Mouse (Mus musculus) liver, embryonic 14 days (tissue): ENCODE results near the gene Fblim1. TPM values are rescaled to one million over a fixed set of nuclear protein-coding genes. Genes with fewer than 3 reads are reported as not detected.

Source experiments
- polyA plus RNA-seq: library from polyadenylated mRNA; depleted of rRNA; stranded (reverse); fragments of >200 nt; gene quantifications from 2 replicates; pipeline ENCODE4 v1.2.3, GENCODE M21; 2012; rRNA removed

The Fblim1 gene
- 1.1 and 1.2 TPM in 2 replicates for polyA plus RNA-seq

GRCm38 (mm10) chr4:141605861-141606260 is at the start of gene Fblim1:
Gene Fblim1, minus strand, starts transcription at chr4:141606096.

GRCm38 (mm10) chr4:141623666-141624065 is 17.8 kb upstream of the Fblim1 start, which contains the start of gene Slc25a34:
Gene Slc25a34, minus strand, starts transcription at chr4:141623821.

GRCm38 (mm10) chr4:141618565-141619243 is 12.8 kb upstream of the Fblim1 start, which contains the start of gene Tmem82:
Gene Tmem82, minus strand, starts transcription at chr4:141618633.

GRCm38 (mm10) chr4:141538408-141539212 is 67.3 kb downstream of the Fblim1 start, which contains the start of gene Spen:
Gene Spen, minus strand, starts transcription at chr4:141538597.

Other genes with a start within 250 kb of the Fblim1 start
- 0.02 and 0.07 TPM in 2 replicates for gene Fam131c, start 237.9 kb downstream of the Fblim1 start, polyA plus RNA-seq
- 0.01 TPM in 1 of 2 replicates, not detected in the other for gene Clcnka, start 207.4 kb downstream of the Fblim1 start, polyA plus RNA-seq
- gene Clcnkb, start 190.1 kb downstream of the Fblim1 start, polyA plus RNA-seq: not detected in 2 replicates
- gene Hspb7, start 185.3 kb downstream of the Fblim1 start, polyA plus RNA-seq: 0.05 and 0.17 TPM in 2 replicates
- gene Srarp, start 170.0 kb downstream of the Fblim1 start, polyA plus RNA-seq: not detected in 2 replicates
- 8.0 and 8.6 TPM in 2 replicates for gene Zbtb17, start 161.4 kb downstream of the Fblim1 start, polyA plus RNA-seq
- 3.2 and 4.0 TPM in 2 replicates for gene Spen, start 67.5 kb downstream of the Fblim1 start, polyA plus RNA-seq
- gene Tmem82, start 12.5 kb upstream of the Fblim1 start, polyA plus RNA-seq: 2.1 and 2.4 TPM in 2 replicates
- gene Slc25a34, start 17.7 kb upstream of the Fblim1 start, polyA plus RNA-seq: 0.02 and 0.07 TPM in 2 replicates
- gene Plekhm2, start 58.8 kb upstream of the Fblim1 start, polyA plus RNA-seq: 3.4 and 3.9 TPM in 2 replicates
- gene Rsc1a1, start 79.5 kb upstream of the Fblim1 start, polyA plus RNA-seq: 2.3 and 3.8 TPM in 2 replicates
- gene Ddi2, start 117.3 kb upstream of the Fblim1 start, polyA plus RNA-seq: 8.7 and 11.1 TPM in 2 replicates
- gene Agmat, start 140.6 kb upstream of the Fblim1 start, polyA plus RNA-seq: 10.0 and 12.1 TPM in 2 replicates
- gene Dnajc16, start 184.8 kb upstream of the Fblim1 start, polyA plus RNA-seq: 2.4 and 2.9 TPM in 2 replicates
- 6.8 and 8.4 TPM in 2 replicates for gene Casp9, start 187.5 kb upstream of the Fblim1 start, polyA plus RNA-seq
- not detected in 2 replicates for gene Cela2a, start 220.1 kb upstream of the Fblim1 start, polyA plus RNA-seq
- not detected in 2 replicates for gene Ctrc, start 240.3 kb upstream of the Fblim1 start, polyA plus RNA-seq